Mouse (Mus musculus) heart, embryonic 15.5 days (tissue): ENCODE data around the gene Grm1. TPM values are rescaled to one million over a fixed set of nuclear protein-coding genes. Genes with fewer than 3 reads are reported as not detected.

Experiments used
- polyA plus RNA-seq: library from polyadenylated mRNA; unstranded; fragments of >200 nt; fragmentation: Nextera tagmentation; extraction: Ambion mirVana; gene quantifications from 2 replicates; pipeline ENCODE4 v1.2.1, GENCODE M21; 2015

Gene Grm1
- polyA plus RNA-seq, 1 experiment from 2014 or later, result 0.08 TPM

Other genes starting within 250 kb of the Grm1 start
- gene Shprh, start 67.1 kb upstream of the Grm1 start, polyA plus RNA-seq, result 9.4 and 10.1 TPM in 2 replicates
- 31.1 and 32.1 TPM in 2 replicates for gene Fbxo30, start 199.0 kb upstream of the Grm1 start, polyA plus RNA-seq